Comparison of ENCODE assay signal across 21 mouse cellular contexts in the genomic region with DNA sequence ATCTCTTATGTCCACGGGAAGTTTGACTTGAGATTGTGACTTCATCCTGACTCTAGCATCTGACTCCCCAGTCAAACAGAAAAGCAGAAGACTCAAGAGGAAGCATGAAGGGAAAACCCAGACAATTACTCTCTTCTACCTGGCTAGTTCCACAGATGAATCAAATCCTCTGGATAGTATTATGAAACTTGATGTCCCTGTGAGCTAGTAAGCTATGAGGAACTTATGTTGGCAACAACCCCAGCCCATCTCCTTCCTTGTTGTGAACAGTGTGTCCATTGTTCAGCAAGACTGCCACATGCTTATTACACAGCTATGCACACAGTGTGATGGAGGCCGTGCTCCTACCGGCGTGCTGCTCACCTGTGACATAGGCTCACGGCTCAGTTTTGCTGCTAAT.
DNase-seq lines count a peak whose midpoint lies in the region; ATAC-seq lines count a peak whose summit lies in the region.
"Had no signal": no experiment of that assay in that cellular context is flagged by ENCODE, and none has a peak within 500 bp of the region (broad histone marks: within the 10 kb centered on the region; RNA-seq: fewer than 3 reads in every experiment).

No protein-coding gene starts in this region.

- no peak overlapping the region for H3K4me3 ChIP-seq in forebrain, embryonic 12.5 days (replicated peaks)
- H3K4me3 ChIP-seq: forebrain, embryonic 13.5 days; gastrocnemius, adult 2 months; heart, embryonic 13.5 days; hindbrain, embryonic 15.5 days had no signal

- WGBS in forebrain, embryonic 12.5 days, result 95% methylated on average over 5 of the region's 5 CpGs

- H3K4me1 ChIP-seq in forebrain, embryonic 12.5 days, result 0 out of 2 replicates have a peak, but pooled peaks cover 8% of the 10 kb centered on the region
- H3K4me1 ChIP-seq: forebrain, embryonic 13.5 days; heart, embryonic 13.5 days; hindbrain, embryonic 15.5 days had no signal

- no peak overlapping the region for H3K27ac ChIP-seq in forebrain, embryonic 12.5 days
- H3K27ac ChIP-seq: forebrain, embryonic 13.5 days; gastrocnemius, adult 2 months; heart, embryonic 13.5 days; hindbrain, embryonic 15.5 days had no signal

- ATAC-seq in megakaryocyte progenitor cell, adult 5-6 weeks (replicated peaks; ENCODE audit: poor library complexity), result peak; percentile 43
- ATAC-seq in forebrain, embryonic 12.5 days (ENCODE audit: low FRiP score), result no peak
- ATAC-seq: forebrain, embryonic 13.5 days; forebrain, postnatal 0 days; intestine, embryonic 16.5 days had no signal

- H3K4me2 ChIP-seq in forebrain, embryonic 12.5 days, result no peak overlapping the region
- H3K4me2 ChIP-seq: forebrain, embryonic 13.5 days; heart, embryonic 13.5 days; hindbrain, embryonic 15.5 days had no signal

- no peaks in the 10 kb centered on the region for H3K36me3 ChIP-seq in forebrain, embryonic 12.5 days (replicated peaks)
- H3K36me3 ChIP-seq: heart, embryonic 13.5 days; hindbrain, embryonic 15.5 days had no signal

- no peaks in the 10 kb centered on the region for H3K27me3 ChIP-seq in forebrain, embryonic 12.5 days
- H3K27me3 ChIP-seq: forebrain, embryonic 13.5 days; heart, embryonic 13.5 days; hindbrain, embryonic 15.5 days had no signal

- H3K9me3 ChIP-seq in forebrain, embryonic 12.5 days, result no peaks in the 10 kb centered on the region
- H3K9me3 ChIP-seq: forebrain, embryonic 13.5 days; heart, embryonic 13.5 days; hindbrain, embryonic 15.5 days had no signal

- H3K9ac ChIP-seq in forebrain, embryonic 12.5 days, result no peak overlapping the region
- H3K9ac ChIP-seq: forebrain, embryonic 13.5 days; forebrain, postnatal 0 days; heart, embryonic 13.5 days; hindbrain, embryonic 15.5 days had no signal

- DNase-seq in 3T3-L1 (ENCODE audit: low read depth, low spot score) (peak; percentile 14), 416B (ENCODE audit: low read depth) (peak; percentile 7), adipocyte (ENCODE audit: low spot score) (no peak)
- DNase-seq in fat pad, adult 2 months (ENCODE audit: extremely low read depth, low read depth, low spot score), result peak; percentile 91
- DNase-seq in right cerebral cortex, adult 2 months (ENCODE audit: low spot score in 2 of 2), result no peak
- DNase-seq: adrenal gland, adult 8-10 months; adrenal gland, postnatal 36 days; cerebellum, adult 11 months; cerebellum, adult 8-10 months; cerebellum, postnatal 36 days; forebrain, postnatal 0 days; gastrocnemius, adult 2 months; gastrocnemius, postnatal 25 days; heart, adult 11 months; heart, postnatal 36 days had no signal

Comparison
In these comparisons a context has a peak if more than half of its experiments do, and no peak if none do; other contexts are left out.
1. DNase-seq: peak in 3T3-L1 (single experiment), 416B (single experiment) and fat pad, adult 2 months (single experiment); none in adipocyte (single experiment) and right cerebral cortex, adult 2 months (0 of 2).